Mouse (Mus musculus): ENCODE results near the gene Casz1. TPM values are rescaled to one million over a fixed set of nuclear protein-coding genes. Genes with fewer than 3 reads are reported as not detected.

Gene Casz1
- polyA plus RNA-seq, 1 experiment from 2014 or later: 3.6 TPM

- H3K9ac ChIP-seq (ENCODE audit: low read length): no peak overlapping the region
- ATAC-seq (replicated peaks; ENCODE audit: low FRiP score): no peak
- no peaks in the 10 kb centered on the region for H3K27me3 ChIP-seq (ENCODE audit: control insufficient read depth, insufficient read depth, low read length)
- no peaks in the 10 kb centered on the region for H3K4me1 ChIP-seq (replicated peaks; ENCODE audit: control insufficient read depth, insufficient read depth, low read length)
- no peaks in the 10 kb centered on the region for H3K36me3 ChIP-seq (ENCODE audit: control insufficient read depth, insufficient read depth, low read length)
- no peaks in the 10 kb centered on the region for H3K9me3 ChIP-seq (ENCODE audit: control insufficient read depth, low read length)
- H3K4me3 ChIP-seq (ENCODE audit: low read depth, low read length): no peak overlapping the region
- WGBS: 91% methylated on average over 5 of the region's 5 CpGs
- H3K27ac ChIP-seq (ENCODE audit: low read depth, low read length): no peak overlapping the region
- no peak for DNase-seq (ENCODE audit: low spot score)
- no peak overlapping the region for H3K4me2 ChIP-seq (ENCODE audit: low read depth, low read length, severe bottlenecking)
Measured at GRCm38 (mm10) chr4:149001515-149001914, 197.3 kb downstream of the Casz1 start.

DNA sequence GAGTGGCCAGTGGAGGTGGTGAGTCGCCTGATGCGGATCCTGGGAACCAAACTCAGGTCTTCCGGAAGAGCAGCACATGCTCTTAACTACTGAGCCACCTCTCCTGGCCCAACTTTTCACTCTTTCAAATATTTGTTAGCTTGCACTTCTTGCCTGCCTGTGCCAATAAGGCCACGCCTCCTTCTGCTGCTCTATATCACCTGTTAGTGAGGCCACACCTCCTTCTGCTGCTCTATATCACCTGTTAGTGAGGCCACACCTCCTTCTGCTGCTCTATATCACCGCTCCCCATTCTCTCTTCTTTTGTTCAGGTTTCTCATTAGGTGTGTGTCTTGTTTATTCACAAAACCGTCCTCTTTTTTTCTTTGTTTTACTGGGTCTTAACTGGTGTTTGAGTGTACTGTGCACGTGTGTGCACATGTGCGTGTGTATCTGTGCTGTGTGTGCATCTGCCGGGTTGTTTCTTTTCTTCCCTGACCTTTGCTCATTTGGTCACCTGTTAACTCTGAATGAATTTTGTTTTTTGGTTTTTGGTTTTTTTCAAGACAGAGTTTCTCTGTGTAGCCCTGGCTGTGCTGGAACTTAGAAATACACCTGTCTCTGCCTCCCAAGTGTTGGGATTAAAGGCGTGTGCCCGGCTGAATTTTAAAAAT is 198.3 kb downstream of the Casz1 start:
- Histone ChIP-seq H3K9me3 (ENCODE audit: control insufficient read depth, low read length) (no peaks in the 10 kb centered on the region), H3K27ac (ENCODE audit: low read depth, low read length) (no peak overlapping the region), H3K36me3 (ENCODE audit: control insufficient read depth, insufficient read depth, low read length) (no peaks in the 10 kb centered on the region), H3K27me3 (ENCODE audit: control insufficient read depth, insufficient read depth, low read length) (no peaks in the 10 kb centered on the region), H3K4me1 (replicated peaks; ENCODE audit: control insufficient read depth, insufficient read depth, low read length) (no peaks in the 10 kb centered on the region), H3K4me2 (ENCODE audit: low read depth, low read length, severe bottlenecking) (no peak overlapping the region), H3K9ac (ENCODE audit: low read length) (no peak overlapping the region), H3K4me3 (ENCODE audit: low read depth, low read length) (no peak overlapping the region)
- 95% methylated on average over 11 of the region's 11 CpGs for WGBS
- DNase-seq (ENCODE audit: low spot score) (no peak), ATAC-seq (replicated peaks; ENCODE audit: low FRiP score) (no peak)

Other genes starting within 250 kb of the Casz1 start
- gene Exosc10, start 246.0 kb upstream of the Casz1 start, polyA plus RNA-seq (2014; fragmentation: Nextera tagmentation; extraction: Ambion mirVana): 99.1 and 108 TPM in 2 replicates
- 206 and 222 TPM in 2 replicates for gene Srm, start 212.9 kb upstream of the Casz1 start, polyA plus RNA-seq (2014; fragmentation: Nextera tagmentation; extraction: Ambion mirVana)
- gene Masp2, start 201.9 kb upstream of the Casz1 start, polyA plus RNA-seq (2014; fragmentation: Nextera tagmentation; extraction: Ambion mirVana): 0.36 TPM in 1 of 2 replicates, not detected in the other
- 225 and 238 TPM in 2 replicates for gene Tardbp, start 177.4 kb upstream of the Casz1 start, polyA plus RNA-seq (2014; fragmentation: Nextera tagmentation; extraction: Ambion mirVana)
- not detected in 2 replicates for gene Gm572, start 161.1 kb upstream of the Casz1 start, polyA plus RNA-seq (2014; fragmentation: Nextera tagmentation; extraction: Ambion mirVana)

Data from forebrain, embryonic 11.5 days (tissue).